Comparison of ENCODE assay signal across 25 mouse cellular contexts in genomic region chr14:96775801-96776200, GRCm38 (mm10).
"Had no signal": no experiment of that assay in that cellular context is flagged by ENCODE, and none has a peak within 500 bp of the region (broad histone marks: within the 10 kb centered on the region; RNA-seq: fewer than 3 reads in every experiment).

No protein-coding gene starts in this region.

- H3K27me3 ChIP-seq: heart, embryonic 12.5 days; hindbrain, embryonic 12.5 days; intestine, embryonic 15.5 days; limb, embryonic 13.5 days; liver, embryonic 12.5 days had no signal

- DNase-seq: gastrocnemius, adult 2 months; gastrocnemius, postnatal 10 days; gastrocnemius, postnatal 25 days; heart, adult 18-20 months; heart, postnatal 10 days; heart, postnatal 4 days; kidney, adult 18-20 months; kidney, adult 8-10 months; kidney, postnatal 10 days; kidney, postnatal 25 days; kidney, postnatal 4 days had no signal

- H3K4me2 ChIP-seq: heart, embryonic 12.5 days; hindbrain, embryonic 12.5 days; hindbrain, embryonic 14.5 days; intestine, embryonic 15.5 days; limb, embryonic 13.5 days; liver, embryonic 12.5 days had no signal

- H3K27ac ChIP-seq: gastrocnemius, adult 2 months; heart, embryonic 10.5 days; hindbrain, embryonic 10.5 days; hindbrain, embryonic 12.5 days; hindbrain, embryonic 14.5 days; intestine, embryonic 15.5 days; layer of hippocampus, adult 2 months; left cerebral cortex, adult 2 months; limb, embryonic 13.5 days; liver, embryonic 12.5 days; liver, embryonic 14.5 days had no signal

- ATAC-seq: hindbrain, embryonic 16.5 days; inflammation-experienced regulatory T-cells, adult 6 months; intestine, embryonic 15.5 days; intestine, postnatal 0 days; liver, embryonic 12.5 days had no signal

- H3K9ac ChIP-seq: heart, embryonic 12.5 days; hindbrain, embryonic 12.5 days; hindbrain, embryonic 14.5 days; intestine, embryonic 15.5 days; limb, embryonic 13.5 days; liver, embryonic 12.5 days; liver, embryonic 14.5 days had no signal

- H3K4me1 ChIP-seq: heart, embryonic 10.5 days; heart, embryonic 12.5 days; hindbrain, embryonic 10.5 days; hindbrain, embryonic 12.5 days; intestine, embryonic 15.5 days; limb, embryonic 13.5 days; liver, embryonic 12.5 days had no signal

- H3K9me3 ChIP-seq: heart, embryonic 10.5 days; heart, embryonic 12.5 days; hindbrain, embryonic 10.5 days; hindbrain, embryonic 12.5 days; intestine, embryonic 15.5 days; limb, embryonic 13.5 days; liver, embryonic 12.5 days had no signal

- H3K4me3 ChIP-seq: gastrocnemius, adult 2 months; heart, embryonic 10.5 days; heart, embryonic 12.5 days; hindbrain, embryonic 10.5 days; hindbrain, embryonic 12.5 days; intestine, embryonic 15.5 days; layer of hippocampus, adult 2 months; left cerebral cortex, adult 2 months; limb, embryonic 13.5 days; liver, embryonic 12.5 days had no signal

- H3K36me3 ChIP-seq: heart, embryonic 10.5 days; heart, embryonic 12.5 days; hindbrain, embryonic 10.5 days; hindbrain, embryonic 12.5 days; intestine, embryonic 15.5 days; limb, embryonic 13.5 days; liver, embryonic 12.5 days had no signal
